Mouse (Mus musculus): ENCODE measurements at regions not wholly inside any gene's neighbourhood (a gene's known extent, or its start where the extent isn't known, plus 50 kb on each side); places are given as distances from the start of the nearest gene placed in this dataset.

DNA sequence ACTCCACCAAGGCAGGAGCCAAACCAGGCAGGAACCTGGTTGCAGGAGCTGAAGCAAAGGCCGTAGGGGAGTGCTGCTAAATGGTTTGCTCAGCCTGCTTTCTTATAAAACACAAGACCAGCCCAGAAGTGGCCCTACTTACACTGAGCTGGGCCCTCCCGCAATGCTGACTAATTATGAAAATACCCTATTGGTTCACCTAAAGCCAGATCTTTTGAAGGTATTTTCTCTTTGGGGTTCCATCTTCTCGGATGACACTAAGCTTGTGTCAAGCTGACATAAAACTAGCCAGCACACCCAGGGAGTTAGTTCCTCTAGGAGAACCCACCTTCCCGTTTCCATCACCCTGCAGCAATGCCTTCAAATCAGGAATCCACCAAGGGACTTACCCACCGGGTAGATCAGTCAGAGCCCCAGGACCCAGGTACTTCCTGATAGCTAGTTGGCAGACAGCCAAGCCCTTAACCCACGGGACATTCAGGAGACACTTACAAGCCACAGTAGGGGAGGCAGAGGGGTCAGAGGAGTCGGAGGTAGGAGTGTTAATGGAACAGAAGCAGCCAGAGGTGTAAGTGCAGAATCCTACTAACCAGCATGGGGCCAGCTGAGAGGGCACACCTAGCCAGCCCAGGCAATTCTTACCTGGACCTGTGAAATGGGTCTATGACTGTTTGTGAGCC lies 158.9 kb downstream of the Rab11fip4 start:
- Histone ChIP-seq H3K36me3 (ENCODE audit: control insufficient read depth, insufficient read depth) (no peaks in the 10 kb centered on the region), H3K4me2 (replicated peaks; ENCODE audit: low read depth) (no peak overlapping the region), H3K9ac (ENCODE audit: low read depth, low read length) (no peak overlapping the region), H3K27ac (ENCODE audit: low read depth, low read length) (no peak overlapping the region), H3K27me3 (replicated peaks; ENCODE audit: control insufficient read depth, insufficient read depth, low read length) (no peaks in the 10 kb centered on the region), H3K4me1 (replicated peaks; ENCODE audit: control insufficient read depth, insufficient read depth, low read length) (no peaks in the 10 kb centered on the region), H3K4me3 (ENCODE audit: low read depth, low read length) (no peak overlapping the region), H3K9me3 (ENCODE audit: control insufficient read depth) (no peaks in the 10 kb centered on the region)
- ATAC-seq = peak; percentile 43; the same call in 1 of the 2 replicates
- TF ChIP-seq CTCF (IDR thresholded peaks at IDR 0.05; ENCODE audit: low read depth) = no peak
- 50% methylated on average over 7 of the region's 7 CpGs for WGBS

DNA sequence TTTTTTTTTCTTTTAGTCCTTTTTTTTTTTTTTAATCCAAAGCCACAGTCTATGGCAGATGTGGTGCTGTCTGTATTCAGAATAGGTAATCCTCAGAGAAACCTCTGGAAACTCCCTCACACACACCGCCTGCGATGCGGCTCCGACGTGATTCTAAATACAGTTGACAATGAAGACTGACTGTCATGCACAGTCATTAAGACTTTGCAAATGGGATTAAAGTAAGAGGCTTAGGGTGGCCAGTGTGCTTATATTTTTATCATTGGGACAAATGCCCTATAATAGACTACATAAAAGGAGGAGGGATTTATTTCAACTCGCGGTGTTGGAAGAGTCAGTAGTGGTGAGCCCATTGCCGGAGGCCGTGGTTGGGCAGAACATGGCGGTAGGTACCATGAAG lies 158.1 kb downstream of the Rab11fip4 start:
- no peaks in the 10 kb centered on the region for H3K36me3 ChIP-seq (ENCODE audit: control insufficient read depth, insufficient read depth)
- TF ChIP-seq CTCF (IDR thresholded peaks at IDR 0.05; ENCODE audit: low read depth) = no peak
- no peak overlapping the region for H3K4me3 ChIP-seq (ENCODE audit: low read depth, low read length)
- no peaks in the 10 kb centered on the region for H3K9me3 ChIP-seq (ENCODE audit: control insufficient read depth)
- ATAC-seq = no peak
- H3K27me3 ChIP-seq (replicated peaks; ENCODE audit: control insufficient read depth, insufficient read depth, low read length) = no peaks in the 10 kb centered on the region
- WGBS = 97% methylated on average over 10 of the region's 10 CpGs
- no peak overlapping the region for H3K4me2 ChIP-seq (replicated peaks; ENCODE audit: low read depth)
- H3K27ac ChIP-seq (ENCODE audit: low read depth, low read length) = no peak overlapping the region
- H3K9ac ChIP-seq (ENCODE audit: low read depth, low read length) = no peak overlapping the region
- no peaks in the 10 kb centered on the region for H3K4me1 ChIP-seq (replicated peaks; ENCODE audit: control insufficient read depth, insufficient read depth, low read length)

GRCm38 (mm10) chr11:79748606-79749125 lies 157.7 kb downstream of the Rab11fip4 start:
- H3K4me1 ChIP-seq (replicated peaks; ENCODE audit: control insufficient read depth, insufficient read depth, low read length) = no peaks in the 10 kb centered on the region
- no peak overlapping the region for H3K4me3 ChIP-seq (ENCODE audit: low read depth, low read length)
- 92% methylated on average over 7 of the region's 7 CpGs for WGBS
- no peak overlapping the region for H3K27ac ChIP-seq (ENCODE audit: low read depth, low read length)
- ATAC-seq = no peak
- no peak for TF ChIP-seq CTCF (IDR thresholded peaks at IDR 0.05; ENCODE audit: low read depth)
- no peak overlapping the region for H3K4me2 ChIP-seq (replicated peaks; ENCODE audit: low read depth)
- H3K9ac ChIP-seq (ENCODE audit: low read depth, low read length) = no peak overlapping the region
- no peaks in the 10 kb centered on the region for H3K9me3 ChIP-seq (ENCODE audit: control insufficient read depth)
- no peaks in the 10 kb centered on the region for H3K27me3 ChIP-seq (replicated peaks; ENCODE audit: control insufficient read depth, insufficient read depth, low read length)
- no peaks in the 10 kb centered on the region for H3K36me3 ChIP-seq (ENCODE audit: control insufficient read depth, insufficient read depth)

GRCm38 (mm10) chr11:79747801-79748200 lies 156.8 kb downstream of the Rab11fip4 start:
- no peak for TF ChIP-seq CTCF (IDR thresholded peaks at IDR 0.05; ENCODE audit: low read depth)
- no peaks in the 10 kb centered on the region for H3K9me3 ChIP-seq (ENCODE audit: control insufficient read depth)
- no peaks in the 10 kb centered on the region for H3K36me3 ChIP-seq (ENCODE audit: control insufficient read depth, insufficient read depth)
- H3K27me3 ChIP-seq (replicated peaks; ENCODE audit: control insufficient read depth, insufficient read depth, low read length) = no peaks in the 10 kb centered on the region
- H3K4me1 ChIP-seq (replicated peaks; ENCODE audit: control insufficient read depth, insufficient read depth, low read length) = no peaks in the 10 kb centered on the region
- WGBS = 64% methylated on average over 6 of the region's 6 CpGs
- no peak for ATAC-seq
- H3K27ac ChIP-seq (ENCODE audit: low read depth, low read length) = no peak overlapping the region
- H3K9ac ChIP-seq (ENCODE audit: low read depth, low read length) = no peak overlapping the region
- H3K4me2 ChIP-seq (replicated peaks; ENCODE audit: low read depth) = no peak overlapping the region
- H3K4me3 ChIP-seq (ENCODE audit: low read depth, low read length) = no peak overlapping the region
